Mouse (Mus musculus) bone marrow macrophage, adult 2 months (primary cell): Measurements from ENCODE around the gene Fnbp1.

ENCODE experiments used
- CTCF ChIP-seq: IDR thresholded peaks from 2 replicates; pipeline ENCODE4 v1.5.1; 2012; ENCODE audit warnings: low read depth, mild to moderate bottlenecking, low read length, moderate library complexity
- POLR2A ChIP-seq: IDR thresholded peaks from 2 replicates; pipeline ENCODE4 v1.6.1; 2012; ENCODE audit warnings: mild to moderate bottlenecking, low read depth, low read length, borderline replicate concordance

DNA sequence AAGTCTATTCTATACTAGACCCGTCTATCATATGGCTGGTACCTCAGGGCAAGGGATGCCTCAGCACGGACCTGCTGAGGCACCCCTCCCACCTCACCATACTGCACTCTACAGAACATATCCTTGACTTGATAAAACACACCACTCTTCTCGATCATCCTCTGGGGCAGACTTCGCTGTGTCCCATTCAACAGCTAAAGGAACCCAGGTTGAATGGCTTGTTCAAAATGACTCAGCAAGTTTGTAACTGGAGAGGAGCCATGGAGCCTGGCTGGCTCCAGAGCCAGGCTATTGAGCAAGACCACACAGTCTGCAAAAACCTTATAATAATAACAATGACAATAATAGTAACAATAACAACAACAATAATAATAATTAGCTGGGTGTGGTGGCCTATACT, 13.9 kb downstream of the Fnbp1 start:
- TF ChIP-seq CTCF (no peak), POLR2A (no peak)
